Mouse (Mus musculus): ENCODE measurements at regions not wholly inside any gene's neighbourhood (a gene's known extent, or its start where the extent isn't known, plus 50 kb on each side); places are given as distances from the start of the nearest gene placed in this dataset.
A peak's percentile ranks its signal among the peaks of the same experiment; 100 is the strongest.

GRCm38 (mm10) chr14:103913453-103913852 lies 69.3 kb upstream of the Ednrb start:
- no peaks in the 10 kb centered on the region for H3K9me3 ChIP-seq (replicated peaks; ENCODE audit: control insufficient read depth, insufficient read depth, low read length, poor library complexity, severe bottlenecking)
- H3K27me3 ChIP-seq (ENCODE audit: control insufficient read depth, insufficient read depth, low read length, poor library complexity, severe bottlenecking), result no peaks in the 10 kb centered on the region
- H3K4me1 ChIP-seq (ENCODE audit: control insufficient read depth, insufficient read depth, low read length), result no peaks in the 10 kb centered on the region

GRCm38 (mm10) chr14:103911707-103912106 lies 67.5 kb upstream of the Ednrb start:
- Histone ChIP-seq H3K4me1 (ENCODE audit: control insufficient read depth, insufficient read depth, low read length) (peaks cover 1% of the 10 kb centered on the region), H3K9ac (ENCODE audit: low read depth, poor library complexity, severe bottlenecking) (no peak overlapping the region), H3K4me3 (ENCODE audit: low read depth, low read length) (no peak overlapping the region), H3K9me3 (replicated peaks; ENCODE audit: control insufficient read depth, insufficient read depth, low read length, poor library complexity, severe bottlenecking) (no peaks in the 10 kb centered on the region), H3K27ac (ENCODE audit: insufficient read depth, low read length) (no peak overlapping the region), H3K36me3 (ENCODE audit: control insufficient read depth, insufficient read depth, low read length, poor library complexity, severe bottlenecking) (no peaks in the 10 kb centered on the region), H3K27me3 (ENCODE audit: control insufficient read depth, insufficient read depth, low read length, poor library complexity, severe bottlenecking) (no peaks in the 10 kb centered on the region)
- TF ChIP-seq EP300 (IDR thresholded peaks at IDR 0.05; ENCODE audit: insufficient read depth, low read depth, low read length) (no peak), POLR2A (IDR thresholded peaks at IDR 0.05; ENCODE audit: insufficient read depth, low read length) (no peak), CTCF (IDR thresholded peaks at IDR 0.05; ENCODE audit: low read depth, low read length) (no peak)

More at GRCm38 (mm10) chr14:103913453-103913852, 69.3 kb upstream of the Ednrb start:
- no peak for TF ChIP-seq EP300 (IDR thresholded peaks at IDR 0.05; ENCODE audit: insufficient read depth, low read depth, low read length)
- TF ChIP-seq POLR2A (IDR thresholded peaks at IDR 0.05; ENCODE audit: insufficient read depth, low read length), result no peak
- Histone ChIP-seq H3K4me3 (ENCODE audit: low read depth, low read length) (no peak overlapping the region), H3K9ac (ENCODE audit: low read depth, poor library complexity, severe bottlenecking) (no peak overlapping the region), H3K27ac (ENCODE audit: insufficient read depth, low read length) (no peak overlapping the region), H3K36me3 (ENCODE audit: control insufficient read depth, insufficient read depth, low read length, poor library complexity, severe bottlenecking) (no peaks in the 10 kb centered on the region)

- H3K9me3 ChIP-seq (replicated peaks; ENCODE audit: control insufficient read depth, insufficient read depth, low read length, poor library complexity, severe bottlenecking), result no peaks in the 10 kb centered on the region
- peaks cover 1% of the 10 kb centered on the region for H3K4me1 ChIP-seq (ENCODE audit: control insufficient read depth, insufficient read depth, low read length)
- no peaks in the 10 kb centered on the region for H3K36me3 ChIP-seq (ENCODE audit: control insufficient read depth, insufficient read depth, low read length, poor library complexity, severe bottlenecking)
- TF ChIP-seq POLR2A (IDR thresholded peaks at IDR 0.05; ENCODE audit: insufficient read depth, low read length) (no peak), EP300 (IDR thresholded peaks at IDR 0.05; ENCODE audit: insufficient read depth, low read depth, low read length) (no peak), CTCF (IDR thresholded peaks at IDR 0.05; ENCODE audit: low read depth, low read length) (no peak)
- H3K27me3 ChIP-seq (ENCODE audit: control insufficient read depth, insufficient read depth, low read length, poor library complexity, severe bottlenecking), result no peaks in the 10 kb centered on the region
- H3K4me3 ChIP-seq (ENCODE audit: low read depth, low read length), result no peak overlapping the region
- no peak overlapping the region for H3K27ac ChIP-seq (ENCODE audit: insufficient read depth, low read length)
- H3K9ac ChIP-seq (ENCODE audit: low read depth, poor library complexity, severe bottlenecking), result no peak overlapping the region
Observed at GRCm38 (mm10) chr14:103911280-103911679, 67.1 kb upstream of the Ednrb start.

- H3K9ac ChIP-seq (ENCODE audit: low read depth, poor library complexity, severe bottlenecking), result no peak overlapping the region
- H3K4me1 ChIP-seq (ENCODE audit: control insufficient read depth, insufficient read depth, low read length), result peaks cover 3% of the 10 kb centered on the region
- no peaks in the 10 kb centered on the region for H3K36me3 ChIP-seq (ENCODE audit: control insufficient read depth, insufficient read depth, low read length, poor library complexity, severe bottlenecking)
- no peaks in the 10 kb centered on the region for H3K9me3 ChIP-seq (replicated peaks; ENCODE audit: control insufficient read depth, insufficient read depth, low read length, poor library complexity, severe bottlenecking)
- no peak overlapping the region for H3K4me3 ChIP-seq (ENCODE audit: low read depth, low read length)
- peak overlapping the region; percentile 69 for H3K27ac ChIP-seq (ENCODE audit: insufficient read depth, low read length)
- H3K27me3 ChIP-seq (ENCODE audit: control insufficient read depth, insufficient read depth, low read length, poor library complexity, severe bottlenecking), result no peaks in the 10 kb centered on the region
- TF ChIP-seq CTCF (IDR thresholded peaks at IDR 0.05; ENCODE audit: low read depth, low read length), result no peak
Observed at GRCm38 (mm10) chr14:103906417-103907070, 62.3 kb upstream of the Ednrb start.

GRCm38 (mm10) chr14:103900817-103901216 lies 56.6 kb upstream of the Ednrb start:
- Histone ChIP-seq H3K27me3 (ENCODE audit: control insufficient read depth, insufficient read depth, low read length, poor library complexity, severe bottlenecking) (no peaks in the 10 kb centered on the region), H3K9me3 (replicated peaks; ENCODE audit: control insufficient read depth, insufficient read depth, low read length, poor library complexity, severe bottlenecking) (no peaks in the 10 kb centered on the region), H3K4me1 (ENCODE audit: control insufficient read depth, insufficient read depth, low read length) (peaks cover 5% of the 10 kb centered on the region), H3K36me3 (ENCODE audit: control insufficient read depth, insufficient read depth, low read length, poor library complexity, severe bottlenecking) (no peaks in the 10 kb centered on the region), H3K27ac (ENCODE audit: insufficient read depth, low read length) (no peak overlapping the region), H3K4me3 (ENCODE audit: low read depth, low read length) (no peak overlapping the region), H3K9ac (ENCODE audit: low read depth, poor library complexity, severe bottlenecking) (no peak overlapping the region)
- no peak for TF ChIP-seq POLR2A (IDR thresholded peaks at IDR 0.05; ENCODE audit: insufficient read depth, low read length)
- TF ChIP-seq EP300 (IDR thresholded peaks at IDR 0.05; ENCODE audit: insufficient read depth, low read depth, low read length), result no peak
- TF ChIP-seq CTCF (IDR thresholded peaks at IDR 0.05; ENCODE audit: low read depth, low read length), result no peak

GRCm38 (mm10) chr14:103899111-103899814 lies 55.1 kb upstream of the Ednrb start:
- no peak for TF ChIP-seq EP300 (IDR thresholded peaks at IDR 0.05; ENCODE audit: insufficient read depth, low read depth, low read length)
- TF ChIP-seq POLR2A (IDR thresholded peaks at IDR 0.05; ENCODE audit: insufficient read depth, low read length), result no peak
- no peak for TF ChIP-seq CTCF (IDR thresholded peaks at IDR 0.05; ENCODE audit: low read depth, low read length)
- Histone ChIP-seq H3K9me3 (replicated peaks; ENCODE audit: control insufficient read depth, insufficient read depth, low read length, poor library complexity, severe bottlenecking) (no peaks in the 10 kb centered on the region), H3K4me1 (ENCODE audit: control insufficient read depth, insufficient read depth, low read length) (peaks cover 3% of the 10 kb centered on the region), H3K4me3 (ENCODE audit: low read depth, low read length) (no peak overlapping the region), H3K27ac (ENCODE audit: insufficient read depth, low read length) (no peak overlapping the region), H3K9ac (ENCODE audit: low read depth, poor library complexity, severe bottlenecking) (no peak overlapping the region), H3K36me3 (ENCODE audit: control insufficient read depth, insufficient read depth, low read length, poor library complexity, severe bottlenecking) (no peaks in the 10 kb centered on the region), H3K27me3 (ENCODE audit: control insufficient read depth, insufficient read depth, low read length, poor library complexity, severe bottlenecking) (no peaks in the 10 kb centered on the region)
